Mouse (Mus musculus) testis, postnatal 14 days (tissue): Measurements from ENCODE around the gene Aldh8a1.
"Not testable (repeated sequence)": the region's sequence is repeated elsewhere in the genome, so short reads cannot be mapped to it uniquely, and the experiment has no call there.

ENCODE experiments used
- DNase-seq: peaks from one replicate; pipeline ENCODE4 v3.0.0; 2021; ENCODE audit warnings: low spot score

Gene Aldh8a1

DNA sequence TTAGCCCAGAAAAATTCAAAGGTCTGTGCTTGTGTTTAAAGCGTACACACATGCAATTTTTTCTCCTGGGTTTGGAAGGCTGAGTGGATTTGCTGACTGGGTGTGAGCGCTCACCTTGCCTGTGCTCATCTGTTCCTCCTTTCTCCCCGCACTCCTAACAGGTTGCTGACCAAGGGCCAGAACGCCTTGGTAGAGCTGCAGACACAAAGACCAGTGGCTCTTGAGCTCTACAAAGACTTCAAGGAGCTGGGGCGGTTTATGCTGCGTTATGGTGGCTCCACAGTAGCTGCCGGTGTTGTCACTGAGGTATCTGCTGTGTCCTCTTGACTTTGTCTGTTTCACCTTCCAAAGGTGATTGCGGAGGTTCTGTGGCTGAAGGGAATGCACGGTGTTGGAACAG lies 9.6 kb upstream of the Aldh8a1 start:
- no peak for DNase-seq

DNA sequence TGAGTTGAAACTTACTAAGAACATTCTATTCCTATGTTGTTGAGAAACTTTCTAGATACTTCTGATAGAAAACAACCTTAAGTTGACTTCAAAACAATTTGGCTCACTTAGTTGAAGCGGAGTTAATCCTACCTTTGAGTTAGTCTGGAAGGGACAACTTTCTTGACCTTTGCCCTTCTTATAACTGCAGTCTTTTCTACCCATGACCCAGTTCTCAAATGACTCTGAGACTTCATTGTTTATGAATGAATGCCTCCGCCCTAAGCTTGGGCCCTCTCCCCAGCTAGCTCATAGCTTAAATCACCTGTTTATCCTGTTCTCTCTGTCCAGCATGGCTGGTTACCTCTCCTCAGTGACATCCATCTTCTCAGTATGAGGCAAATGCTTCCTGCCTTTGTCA lies 7.5 kb upstream of the Aldh8a1 start:
- DNase-seq = no peak

GRCm38 (mm10) chr10:21372271-21372670 lies 4.8 kb upstream of the Aldh8a1 start:
- no peak for DNase-seq

DNA sequence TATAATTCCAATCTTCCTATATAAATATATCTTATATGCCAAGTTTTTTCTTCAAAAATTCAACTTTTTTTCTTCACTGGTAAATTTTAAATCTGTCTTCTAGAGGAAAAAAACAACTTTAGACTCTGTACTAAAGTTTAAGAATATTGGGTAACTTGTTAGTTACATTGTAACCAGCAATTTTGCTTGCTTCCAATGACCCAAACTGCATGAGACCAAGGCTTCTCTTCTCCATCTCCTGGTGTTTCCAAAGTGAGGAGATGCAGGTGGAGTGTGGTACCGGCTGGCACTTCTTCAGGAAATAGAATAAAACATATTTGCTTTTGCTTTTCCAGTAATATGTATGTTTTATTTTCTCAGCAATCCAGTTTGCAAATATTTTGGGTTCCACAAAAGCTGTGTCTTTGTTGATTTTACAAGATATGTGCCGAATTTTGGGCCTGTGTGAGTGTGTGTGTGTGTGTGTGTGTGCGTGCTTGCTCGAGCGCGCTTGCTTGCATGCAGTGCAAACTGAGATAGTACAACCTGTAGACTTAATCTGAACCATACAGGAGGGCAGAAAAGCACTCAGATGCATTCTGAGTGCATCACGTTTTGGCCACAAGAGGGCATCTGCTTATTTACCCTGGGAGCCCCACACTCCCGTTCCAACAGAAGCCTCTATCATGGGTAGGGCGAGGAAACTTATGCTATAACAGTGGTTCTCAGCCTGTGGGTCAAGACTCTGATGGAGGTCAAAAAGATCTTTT lies 1.3 kb downstream of the Aldh8a1 start:
- DNase-seq = no peak

DNA sequence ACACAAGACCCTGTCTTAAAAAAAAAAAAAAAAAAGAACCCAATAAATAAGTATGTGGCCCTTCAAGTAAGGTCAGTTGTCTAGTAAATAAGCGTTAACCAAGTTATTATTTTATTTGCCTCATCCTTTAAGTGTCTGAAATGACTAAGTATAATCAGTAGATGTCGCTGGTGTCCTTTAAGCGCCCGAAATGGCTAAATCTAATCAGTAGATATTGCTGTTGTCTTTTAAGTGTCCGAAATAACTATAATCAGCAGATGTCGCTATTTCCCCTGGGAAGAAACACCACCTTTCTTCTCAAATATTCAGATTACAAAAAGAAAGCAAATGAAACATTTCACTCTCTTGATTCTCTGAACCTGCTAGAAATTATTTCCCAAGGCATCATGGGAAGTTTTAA lies 5.8 kb downstream of the Aldh8a1 start:
- DNase-seq = no peak

GRCm38 (mm10) chr10:21385111-21385663 lies 8.1 kb downstream of the Aldh8a1 start:
- no peak for DNase-seq

- no peak for DNase-seq
These were observed 12.0 kb downstream of the Aldh8a1 start for GRCm38 (mm10) chr10:21389075-21389474.

- no peak for DNase-seq
These were observed 13.3 kb downstream of the Aldh8a1 start for GRCm38 (mm10) chr10:21390440-21390839.

DNA sequence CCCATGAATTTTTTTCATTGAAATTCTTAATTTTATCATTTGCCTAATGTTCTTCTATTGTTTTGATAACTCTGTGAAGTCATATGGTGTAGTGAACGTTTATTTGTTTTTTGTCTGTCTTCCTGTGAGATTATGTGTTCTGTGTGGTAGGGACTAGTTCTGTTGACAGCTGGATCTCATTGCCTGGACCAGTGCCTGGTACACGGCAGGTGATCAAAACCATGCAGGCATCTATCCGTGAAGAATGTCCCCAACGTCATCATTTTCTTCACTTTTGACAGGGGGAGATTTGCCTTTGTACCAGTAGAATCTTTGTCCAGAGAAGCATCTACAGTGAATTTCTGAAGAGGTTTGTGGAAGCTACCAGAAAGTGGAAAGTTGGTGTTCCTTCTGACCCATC lies 14.2 kb downstream of the Aldh8a1 start:
- DNase-seq = no peak

DNA sequence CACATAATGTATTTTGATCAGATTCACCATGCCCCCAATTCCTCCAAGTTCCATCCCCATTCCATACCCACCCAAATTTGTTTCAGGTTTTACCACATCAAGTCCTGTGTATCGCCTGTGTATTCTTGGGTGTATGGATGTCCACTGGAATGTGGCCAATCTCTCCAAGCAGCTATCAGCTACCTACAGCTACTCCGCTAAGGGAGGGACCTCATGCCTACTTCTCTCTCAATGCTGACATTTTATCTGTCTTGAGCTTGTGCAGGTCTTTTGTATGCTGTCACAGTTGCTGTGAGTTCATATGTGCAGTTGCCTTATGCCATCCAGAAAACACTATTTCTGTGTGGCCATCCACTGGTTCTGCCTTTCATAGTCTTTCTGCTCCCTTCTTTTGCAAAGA lies 16.3 kb downstream of the Aldh8a1 start:
- no peak for DNase-seq

GRCm38 (mm10) chr10:21395426-21396139 lies 18.5 kb downstream of the Aldh8a1 start:
- no peak for DNase-seq

GRCm38 (mm10) chr10:21398873-21399425 lies 21.9 kb downstream of the Aldh8a1 start:
- DNase-seq = not testable (repeated sequence)

DNA sequence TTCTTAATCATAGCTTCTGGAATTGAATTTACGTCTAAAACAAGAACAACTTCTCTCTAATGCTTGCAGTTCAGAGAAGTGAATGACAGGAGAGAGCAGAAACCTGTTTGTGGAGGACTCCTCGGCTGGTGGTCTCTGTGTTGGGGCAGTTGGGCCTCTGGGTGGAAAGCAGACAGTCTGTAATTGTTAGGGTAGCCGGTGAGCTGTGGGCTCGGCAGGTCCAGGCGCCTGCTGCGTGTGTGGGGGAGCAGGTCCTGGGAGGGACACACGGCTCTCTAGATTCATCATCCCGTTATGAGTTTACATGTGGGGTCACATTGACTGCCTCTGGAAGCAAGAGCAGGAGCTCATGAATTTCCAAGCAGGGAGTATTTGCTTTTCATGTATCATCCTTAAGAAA lies 22.5 kb downstream of the Aldh8a1 start:
- no peak for DNase-seq

GRCm38 (mm10) chr10:21400031-21400430 lies 22.9 kb downstream of the Aldh8a1 start:
- DNase-seq = no peak

DNA sequence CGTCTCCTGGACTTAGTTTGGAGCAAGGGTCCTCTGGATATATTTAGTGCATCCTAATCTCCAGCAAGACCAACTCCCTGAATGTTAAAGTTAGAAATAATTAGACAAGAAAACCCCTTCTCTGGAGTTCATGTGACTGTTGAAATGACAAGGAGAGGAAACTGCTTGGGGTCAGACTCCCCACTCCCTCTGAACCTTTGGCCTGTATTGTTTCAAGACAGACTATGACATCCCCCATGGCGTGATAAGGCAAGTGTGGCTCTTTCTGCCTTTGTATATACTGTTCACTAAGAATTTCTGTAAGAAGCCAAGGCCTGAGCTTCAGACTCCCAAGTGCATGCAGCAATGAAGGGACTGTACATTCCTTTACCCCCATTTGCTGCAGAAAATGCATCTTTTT lies 23.4 kb downstream of the Aldh8a1 start:
- DNase-seq = no peak

DNA sequence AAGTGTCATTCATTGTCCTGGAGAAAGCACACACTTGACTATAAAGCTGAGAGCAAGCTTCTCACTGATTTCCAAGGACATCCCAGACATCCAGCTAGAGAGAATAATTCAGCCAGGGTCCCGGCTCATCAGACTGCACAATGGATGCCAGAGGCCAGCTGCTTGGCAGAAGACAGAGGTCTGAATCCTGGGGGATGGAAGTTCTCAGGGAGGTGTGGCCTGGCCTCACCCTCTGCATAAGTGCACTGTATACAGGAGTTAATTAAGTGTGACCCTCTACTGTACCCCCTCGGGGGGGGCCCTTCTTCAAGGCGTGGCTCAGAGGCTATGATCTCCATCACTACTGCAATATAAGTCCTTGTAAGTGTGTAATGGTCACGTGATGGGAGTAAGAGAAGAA lies 24.2 kb downstream of the Aldh8a1 start:
- no peak for DNase-seq

GRCm38 (mm10) chr10:21404822-21405221 lies 27.7 kb downstream of the Aldh8a1 start:
- no peak for DNase-seq

DNA sequence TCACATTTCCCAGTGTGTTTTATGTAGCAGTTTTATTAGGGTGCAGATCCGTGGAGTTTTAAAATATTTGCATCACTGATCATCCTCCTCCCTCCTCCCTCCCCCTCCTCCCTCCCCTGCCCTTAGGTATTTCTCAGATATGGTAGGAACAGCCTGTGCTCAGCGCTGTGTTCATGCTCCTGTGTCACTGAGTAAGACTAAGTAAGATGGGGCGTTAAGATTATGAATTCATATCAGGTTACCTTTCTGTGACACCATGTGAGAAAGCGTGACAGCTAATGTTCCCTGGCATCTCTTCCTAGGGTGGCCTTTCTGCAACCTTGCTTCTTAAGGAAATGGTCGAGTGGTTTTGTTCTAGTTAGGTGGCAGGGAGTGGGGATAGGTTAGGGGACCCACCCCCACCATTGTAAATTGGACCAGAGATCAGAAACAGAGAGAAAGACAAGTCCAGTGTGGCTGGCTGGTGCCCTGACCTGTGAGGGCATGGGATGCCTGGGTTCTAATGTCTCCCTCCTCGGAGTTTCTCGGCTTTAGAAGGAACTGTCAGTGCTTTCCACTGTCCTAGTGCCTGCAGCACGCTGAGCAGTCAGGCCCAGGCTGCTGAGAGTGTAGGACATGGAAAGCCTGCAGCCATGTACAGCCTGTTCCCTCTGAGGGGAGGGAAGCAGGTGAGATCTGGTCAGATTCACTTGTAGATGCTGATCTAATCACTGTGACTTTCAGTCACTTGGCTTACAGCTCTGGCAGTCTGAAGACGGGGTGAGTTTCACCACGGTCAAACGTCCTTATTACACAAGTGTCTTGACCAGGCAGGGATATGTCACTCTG lies 28.8 kb downstream of the Aldh8a1 start:
- no peak for DNase-seq

- DNase-seq = no peak
These were observed 33.6 kb downstream of the Aldh8a1 start for GRCm38 (mm10) chr10:21410711-21411110.

GRCm38 (mm10) chr10:21411621-21412205 lies 34.6 kb downstream of the Aldh8a1 start:
- DNase-seq = no peak

DNA sequence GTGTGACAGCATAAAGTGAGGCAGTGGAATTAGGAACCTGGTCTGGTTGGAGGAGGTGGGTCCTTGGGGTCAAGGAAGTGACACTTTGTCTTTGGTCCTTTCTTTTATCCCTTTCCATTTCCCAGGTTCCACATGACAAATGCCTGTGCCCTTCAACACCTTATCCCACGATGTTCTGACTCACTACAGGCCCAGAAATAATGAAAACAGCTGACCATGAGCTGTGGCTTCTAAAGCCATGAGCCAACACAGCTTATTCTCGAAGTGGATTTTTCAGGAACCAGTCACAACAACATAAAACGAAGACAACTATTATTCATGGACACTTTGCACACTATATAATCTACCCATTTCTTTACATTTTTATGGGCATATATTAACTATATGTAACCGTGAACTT lies 37.9 kb downstream of the Aldh8a1 start:
- no peak for DNase-seq

GRCm38 (mm10) chr10:21416184-21416583 lies 39.1 kb downstream of the Aldh8a1 start:
- no peak for DNase-seq
